Comparison of ENCODE assay signal across 8 mouse cellular contexts in the genomic region with DNA sequence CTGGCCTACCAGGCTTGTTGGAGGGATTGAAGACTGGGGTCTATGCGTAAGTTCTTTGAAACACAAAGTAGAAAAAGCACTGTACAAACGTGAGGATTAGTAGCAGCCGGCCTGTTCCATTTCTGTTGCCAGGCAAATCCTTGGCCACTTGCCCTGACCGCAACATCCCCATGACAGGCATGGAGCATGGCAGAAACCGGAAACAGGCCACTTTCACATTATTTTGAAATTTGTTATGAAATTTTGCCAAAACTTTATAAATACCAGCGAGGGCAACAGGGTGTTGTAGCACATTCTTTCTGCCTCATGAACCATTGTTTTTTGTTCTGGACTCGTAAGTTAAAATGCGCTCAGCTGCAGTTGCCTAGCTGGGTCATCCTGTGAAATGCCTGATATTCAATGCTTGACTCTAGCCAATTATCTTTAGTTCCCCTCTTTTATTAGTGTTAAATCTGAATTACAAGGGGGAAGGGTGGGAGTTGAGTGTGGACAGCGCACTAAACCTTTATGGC.
A peak's percentile ranks its signal among the peaks of the same experiment; 100 is the strongest.
DNase-seq lines count a peak whose midpoint lies in the region; ATAC-seq and TF ChIP-seq lines count a peak whose summit lies in the region.

No protein-coding gene starts in this region.

- no peak for TF ChIP-seq EP300 in stomach, postnatal 0 days (optimal IDR thresholded peaks at IDR 0.05)

- H3K4me2 ChIP-seq in heart, embryonic 12.5 days = peak overlapping the region; percentile 35
- peak overlapping the region; percentile 48 for H3K4me2 ChIP-seq in kidney, embryonic 15.5 days
- H3K4me2 ChIP-seq in lung, embryonic 16.5 days (ENCODE audit: low read depth, low read length) = peak overlapping the region; percentile 45
- H3K4me2 ChIP-seq in stomach, postnatal 0 days (replicated peaks; ENCODE audit: low read depth) = peak overlapping the region; percentile 40

- TF ChIP-seq CTCF in stomach, postnatal 0 days (IDR thresholded peaks at IDR 0.05; ENCODE audit: low read depth) = no peak

- no peak for ATAC-seq in heart, embryonic 12.5 days (ENCODE audit: insufficient number of reproducible peaks, low FRiP score)
- peak; percentile 70; the same call in 1 of the 2 replicates for ATAC-seq in kidney, embryonic 15.5 days (replicated peaks; ENCODE audit: low FRiP score)
- ATAC-seq in lung, embryonic 16.5 days (ENCODE audit: low read depth) = peak; percentile 87
- no peak for ATAC-seq in stomach, postnatal 0 days (ENCODE audit: low FRiP score, low TSS enrichment)

- no peaks in the 10 kb centered on the region for H3K27me3 ChIP-seq in heart, embryonic 12.5 days (replicated peaks)
- no peaks in the 10 kb centered on the region for H3K27me3 ChIP-seq in kidney, embryonic 15.5 days
- no peaks in the 10 kb centered on the region; the same call in 1 of the 2 replicates for H3K27me3 ChIP-seq in lung, embryonic 16.5 days (ENCODE audit: control insufficient read depth, insufficient read depth, low read depth, low read length)
- H3K27me3 ChIP-seq in stomach, postnatal 0 days (ENCODE audit: control insufficient read depth, insufficient read depth, low read length) = no peaks in the 10 kb centered on the region

- DNase-seq in right cerebral cortex, postnatal 10 days (ENCODE audit: low spot score in 2 of 2) = peak; percentile 43 to 64
- DNase-seq in right cerebral cortex, postnatal 25 days = no peak
- DNase-seq in cerebellum, postnatal 25 days = peak; percentile 73 to 85
- peak; percentile 31 for DNase-seq in stomach, postnatal 0 days (ENCODE audit: low spot score)
- DNase-seq in frontal cortex, postnatal 25 days (ENCODE audit: low spot score in 2 of 2) = no peak

- 73% methylated on average over 9 of the region's 9 CpGs for WGBS in heart, embryonic 12.5 days
- 44% methylated on average over 9 of the region's 9 CpGs for WGBS in kidney, embryonic 15.5 days
- 43% methylated on average over 9 of the region's 9 CpGs for WGBS in lung, embryonic 16.5 days
- 47% methylated on average over 9 of the region's 9 CpGs for WGBS in stomach, postnatal 0 days

- peaks cover 5% of the 10 kb centered on the region; the same call in 1 of the 2 replicates for H3K4me1 ChIP-seq in heart, embryonic 12.5 days (replicated peaks)
- peaks cover 22% of the 10 kb centered on the region; the same call in 1 of the 2 replicates for H3K4me1 ChIP-seq in kidney, embryonic 15.5 days
- H3K4me1 ChIP-seq in lung, embryonic 16.5 days (replicated peaks; ENCODE audit: control insufficient read depth, insufficient read depth, low read length) = peaks cover 3% of the 10 kb centered on the region; the same call in 1 of the 2 replicates
- no peaks in the 10 kb centered on the region for H3K4me1 ChIP-seq in stomach, postnatal 0 days (replicated peaks; ENCODE audit: control insufficient read depth, insufficient read depth)

- H3K36me3 ChIP-seq in heart, embryonic 12.5 days = no peaks in the 10 kb centered on the region
- H3K36me3 ChIP-seq in kidney, embryonic 15.5 days = no peaks in the 10 kb centered on the region
- H3K36me3 ChIP-seq in lung, embryonic 16.5 days (ENCODE audit: control insufficient read depth, insufficient read depth, low read length) = no peaks in the 10 kb centered on the region
- no peaks in the 10 kb centered on the region for H3K36me3 ChIP-seq in stomach, postnatal 0 days (ENCODE audit: control insufficient read depth, insufficient read depth, low read length)

- no peak overlapping the region for H3K9ac ChIP-seq in heart, embryonic 12.5 days
- no peak overlapping the region for H3K9ac ChIP-seq in kidney, embryonic 15.5 days
- H3K9ac ChIP-seq in lung, embryonic 16.5 days (ENCODE audit: low read length) = 0 out of 2 replicates have a peak overlapping the region, but pooled peaks have one; percentile 32
- no peak overlapping the region for H3K9ac ChIP-seq in stomach, postnatal 0 days (ENCODE audit: low read length)

- H3K27ac ChIP-seq in heart, embryonic 12.5 days (ENCODE audit: poor library complexity, severe bottlenecking) = no peak overlapping the region
- peak overlapping the region; percentile 88 for H3K27ac ChIP-seq in kidney, embryonic 15.5 days
- peak overlapping the region; percentile 79 for H3K27ac ChIP-seq in lung, embryonic 16.5 days (ENCODE audit: low read length)
- no peak overlapping the region; the same call in 1 of the 2 replicates for H3K27ac ChIP-seq in stomach, postnatal 0 days (replicated peaks)

- no peaks in the 10 kb centered on the region for H3K9me3 ChIP-seq in heart, embryonic 12.5 days (replicated peaks)
- no peaks in the 10 kb centered on the region for H3K9me3 ChIP-seq in kidney, embryonic 15.5 days (replicated peaks)
- no peaks in the 10 kb centered on the region for H3K9me3 ChIP-seq in lung, embryonic 16.5 days (ENCODE audit: control insufficient read depth, low read length)
- H3K9me3 ChIP-seq in stomach, postnatal 0 days (ENCODE audit: control insufficient read depth, low read length) = no peaks in the 10 kb centered on the region

- no peak overlapping the region; the same call in 1 of the 2 replicates for H3K4me3 ChIP-seq in heart, embryonic 12.5 days
- H3K4me3 ChIP-seq in kidney, embryonic 15.5 days (replicated peaks) = peak overlapping the region; percentile 12
- H3K4me3 ChIP-seq in lung, embryonic 16.5 days (ENCODE audit: low read length) = 0 out of 2 replicates have a peak overlapping the region, but pooled peaks have one; percentile 20
- peak overlapping the region; percentile 14; the same call in 1 of the 2 replicates for H3K4me3 ChIP-seq in stomach, postnatal 0 days (ENCODE audit: low read depth, low read length)

Comparison
In these comparisons a context has a peak if more than half of its experiments do, and no peak if none do; other contexts are left out.
1. DNase-seq: peak in right cerebral cortex, postnatal 10 days (2 of 2), cerebellum, postnatal 25 days (2 of 2) and stomach, postnatal 0 days (single experiment); none in right cerebral cortex, postnatal 25 days (single experiment) and frontal cortex, postnatal 25 days (0 of 2).
2. ATAC-seq: peak in kidney, embryonic 15.5 days (single experiment) and lung, embryonic 16.5 days (single experiment); none in heart, embryonic 12.5 days (single experiment) and stomach, postnatal 0 days (single experiment).
3. H3K27ac ChIP-seq: peak in kidney, embryonic 15.5 days (single experiment) and lung, embryonic 16.5 days (single experiment); none in heart, embryonic 12.5 days (single experiment) and stomach, postnatal 0 days (single experiment).
4. Peak in every context shown above with its lines, with median percentiles within 50 percentile points of each other: H3K4me2 ChIP-seq.